Mouse (Mus musculus) liver, embryonic 15.5 days (tissue): ENCODE results near the gene Csk. TPM values are rescaled to one million over a fixed set of nuclear protein-coding genes. Genes with fewer than 3 reads are reported as not detected.

ENCODE experiments used
- ATAC-seq: fragments of 200-750 bp; cut with Nextera tagmentation; 2 replicates; pipeline ENCODE4 v1.8.0; 2017; ENCODE audit warnings: moderate number of reproducible peaks, mild to moderate bottlenecking, moderate library complexity; ENCODE audit not compliant: insufficient read depth
- H3K27ac ChIP-seq: fragments of 300-500 bp; sonication (generic); replicated peaks from 2 replicates; pipeline ENCODE4 v1.5.1; 2015; ENCODE audit warnings: mild to moderate bottlenecking, inconsistent platforms
- H3K27me3 ChIP-seq: fragments of 300-500 bp; sonication (generic); 2 replicates; pipeline ENCODE4 v1.6.1; 2015; ENCODE audit warnings: mild to moderate bottlenecking, inconsistent platforms
- H3K36me3 ChIP-seq: fragments of 300-500 bp; sonication (generic); replicated peaks from 2 replicates; pipeline ENCODE4 v1.6.1; 2015; ENCODE audit warnings: moderate library complexity, mild to moderate bottlenecking, inconsistent platforms
- H3K4me1 ChIP-seq: fragments of 300-500 bp; sonication (generic); replicated peaks from 2 replicates; pipeline ENCODE4 v1.6.1; 2015; ENCODE audit warnings: inconsistent platforms
- H3K4me2 ChIP-seq: fragments of 300-500 bp; sonication (generic); 2 replicates; pipeline ENCODE4 v1.6.1; 2015; ENCODE audit warnings: moderate library complexity, mild to moderate bottlenecking, inconsistent platforms
- H3K4me3 ChIP-seq: fragments of 300-500 bp; sonication (generic); replicated peaks from 2 replicates; pipeline ENCODE4 v1.5.1; 2015; ENCODE audit warnings: mild to moderate bottlenecking, inconsistent platforms
- H3K9ac ChIP-seq: fragments of 300-500 bp; sonication (generic); 2 replicates; pipeline ENCODE4 v1.6.1; 2015; ENCODE audit warnings: moderate library complexity, mild to moderate bottlenecking, inconsistent platforms
- H3K9me3 ChIP-seq: fragments of 300-500 bp; sonication (generic); replicated peaks from 2 replicates; pipeline ENCODE4 v1.6.1; 2016; ENCODE audit warnings: inconsistent platforms
- WGBS: fragments of 180-500 bp; shearing (Covaris S2); methylation state at CpG from one replicate; pipeline ENCODE4 v1.1.7; 2015; ENCODE audit warnings: mixed read lengths; ENCODE audit not compliant: insufficient replicate concordance; 5-methylcytosine and 5-hydroxymethylcytosine counted together
- polyA plus RNA-seq: library from polyadenylated mRNA; unstranded; fragments of >200 nt; fragmentation: Nextera tagmentation; extraction: Ambion mirVana; gene quantifications from 2 replicates; pipeline ENCODE4 v1.2.1, GENCODE M21; 2015

Gene Csk
- polyA plus RNA-seq, 1 experiment from 2014 or later = 15.4 TPM

DNA sequence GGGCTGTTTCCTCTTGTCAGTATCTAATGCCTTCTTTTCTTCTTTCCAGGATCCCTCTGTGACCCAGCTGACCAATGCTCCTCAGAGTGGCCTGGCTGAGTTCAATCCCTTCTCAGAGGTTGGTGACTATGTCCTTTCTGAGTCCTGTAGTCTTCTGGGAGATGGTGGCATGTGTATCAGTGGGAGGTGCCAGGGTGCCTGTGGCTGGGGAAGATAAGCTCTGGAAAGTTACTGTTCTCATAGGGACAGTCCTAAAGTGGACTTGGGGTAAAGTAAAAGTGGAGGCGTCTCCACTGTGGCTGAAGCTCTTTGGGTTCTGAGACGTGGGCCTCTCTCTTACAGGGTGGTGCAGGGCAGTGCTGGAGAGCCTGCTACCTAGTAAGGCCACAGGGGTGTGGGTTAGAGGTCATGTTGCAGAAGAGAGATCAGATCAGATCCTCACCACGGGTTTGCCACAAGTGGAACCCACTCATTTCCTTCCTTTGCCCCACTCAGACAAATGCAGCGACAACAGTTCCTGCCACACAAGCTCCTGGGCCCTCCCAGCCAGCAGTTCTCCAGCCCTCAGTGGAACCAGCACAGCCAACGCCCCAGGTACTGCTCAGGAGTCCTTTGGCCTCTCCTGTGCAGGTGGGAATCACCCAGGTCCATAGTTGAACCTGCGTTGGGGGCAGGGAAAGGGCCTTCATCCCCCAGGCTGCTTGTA is 76.1 kb downstream of the Csk start:
- WGBS = 22% methylated on average over 6 of the region's 6 CpGs
- no peaks in the 10 kb centered on the region for H3K9me3 ChIP-seq
- H3K27me3 ChIP-seq = no peaks in the 10 kb centered on the region
- H3K27ac ChIP-seq = peak overlapping the region; percentile 70
- H3K36me3 ChIP-seq = peaks cover 50% of the 10 kb centered on the region
- peak overlapping the region; percentile 1; the same call in 1 of the 2 replicates for H3K9ac ChIP-seq
- H3K4me2 ChIP-seq = peak overlapping the region; percentile 44
- peaks cover 24% of the 10 kb centered on the region for H3K4me1 ChIP-seq
- ATAC-seq = peak; percentile 86
- H3K4me3 ChIP-seq = no peak overlapping the region

Other genes with a start within 250 kb of the Csk start
- 8.9 and 10.5 TPM in 2 replicates for gene Ppcdc, start 213.5 kb downstream of the Csk start, polyA plus RNA-seq
- 7.7 and 8.1 TPM in 2 replicates for gene Scamp5, start 185.6 kb downstream of the Csk start, polyA plus RNA-seq
- 0.39 and 0.64 TPM in 2 replicates for gene Rpp25, start 149.6 kb downstream of the Csk start, polyA plus RNA-seq
- gene Cox5a, start 132.4 kb downstream of the Csk start, polyA plus RNA-seq = 249 and 287 TPM in 2 replicates
- gene Fam219b, start 116.1 kb downstream of the Csk start, polyA plus RNA-seq = 6.1 and 6.5 TPM in 2 replicates
- gene Mpi, start 100.9 kb downstream of the Csk start, polyA plus RNA-seq = 11.9 and 12.5 TPM in 2 replicates
- gene Scamp2, start 92.7 kb downstream of the Csk start, polyA plus RNA-seq = 24.9 and 25.7 TPM in 2 replicates
- 3.5 and 4.4 TPM in 2 replicates for gene Ulk3, start 64.2 kb downstream of the Csk start, polyA plus RNA-seq
- not detected in 2 replicates for gene Cplx3, start 47.4 kb downstream of the Csk start, polyA plus RNA-seq
- gene Lman1l, start 32.9 kb downstream of the Csk start, polyA plus RNA-seq = not detected in 2 replicates
- 0.14 and 0.15 TPM in 2 replicates for gene Cyp1a2, start 30.1 kb upstream of the Csk start, polyA plus RNA-seq
- 0.13 and 0.16 TPM in 2 replicates for gene Cyp1a1, start 34.3 kb upstream of the Csk start, polyA plus RNA-seq
- gene Edc3, start 54.9 kb upstream of the Csk start, polyA plus RNA-seq = 13.8 and 16.2 TPM in 2 replicates
- gene Clk3, start 112.2 kb upstream of the Csk start, polyA plus RNA-seq = 105 and 129 TPM in 2 replicates
- gene Arid3b, start 183.2 kb upstream of the Csk start, polyA plus RNA-seq = 10.5 and 11.3 TPM in 2 replicates